Mouse (Mus musculus): ENCODE measurements around the gene Col27a1. TPM values are rescaled to one million over a fixed set of nuclear protein-coding genes. Genes with fewer than 3 reads are reported as not detected.

Gene Col27a1
- total and polyA plus RNA-seq, 3 experiments: 0.86 to 3.8 (median 1.8) TPM

GRCm38 (mm10) chr4:63203874-63204273 is 9.9 kb upstream of the Col27a1 start:
- Histone ChIP-seq H3K79me2 (replicated peaks; ENCODE audit: control insufficient read depth, insufficient read depth, low read length) (no peaks in the 10 kb centered on the region), H3K36me3 (ENCODE audit: control insufficient read depth, insufficient read depth, low read length) (no peaks in the 10 kb centered on the region), H3K4me3 (no peak overlapping the region), H3K9ac (ENCODE audit: low read depth, low read length) (no peak overlapping the region), H3K27ac (no peak overlapping the region), H3K4me1 (ENCODE audit: control insufficient read depth, insufficient read depth, low read length) (no peaks in the 10 kb centered on the region), H3K27me3 (ENCODE audit: control insufficient read depth, insufficient read depth, low read length) (no peaks in the 10 kb centered on the region)
- intact Hi-C loops (cut with DNase I): no loop called here
- WGBS: 85% methylated on average over 7 of the region's 7 CpGs
- TF ChIP-seq EP300 (IDR thresholded peaks at IDR 0.05; ENCODE audit: insufficient read depth, low read depth, low read length) (no peak), CTCF (IDR thresholded peaks at IDR 0.05) (no peak), POLR2A (IDR thresholded peaks at IDR 0.05; ENCODE audit: insufficient read depth, low read depth, low read length) (no peak)
- no peak for DNase-seq

DNA sequence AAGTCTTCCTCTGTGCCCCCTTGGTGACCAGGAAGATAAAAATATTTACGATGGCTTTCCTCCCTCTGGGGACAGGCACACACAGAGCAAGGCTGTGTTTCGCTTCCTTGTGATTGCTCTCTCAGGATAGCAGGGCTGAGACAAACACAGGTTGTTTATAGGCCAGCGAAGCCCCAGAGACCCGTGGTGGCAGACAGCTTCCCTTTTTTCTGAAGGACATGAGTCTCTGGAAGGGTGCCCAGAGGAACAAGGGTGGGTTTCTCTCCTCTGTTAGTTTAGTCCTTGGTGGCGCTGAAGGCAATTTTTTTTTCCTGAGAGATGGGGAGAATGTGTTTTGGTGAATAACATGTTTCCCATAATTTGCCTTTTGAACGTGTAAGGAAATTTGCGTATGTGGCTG is 8.2 kb upstream of the Col27a1 start:
- WGBS: 58% methylated on average over 7 of the region's 7 CpGs
- TF ChIP-seq POLR2A (IDR thresholded peaks at IDR 0.05; ENCODE audit: insufficient read depth, low read depth, low read length): no peak
- no peak for TF ChIP-seq EP300 (IDR thresholded peaks at IDR 0.05; ENCODE audit: insufficient read depth, low read depth, low read length)
- Histone ChIP-seq H3K79me2 (replicated peaks; ENCODE audit: control insufficient read depth, insufficient read depth, low read length) (no peaks in the 10 kb centered on the region), H3K9ac (ENCODE audit: low read depth, low read length) (no peak overlapping the region), H3K36me3 (ENCODE audit: control insufficient read depth, insufficient read depth, low read length) (no peaks in the 10 kb centered on the region), H3K4me1 (ENCODE audit: control insufficient read depth, insufficient read depth, low read length) (no peaks in the 10 kb centered on the region), H3K27me3 (ENCODE audit: control insufficient read depth, insufficient read depth, low read length) (no peaks in the 10 kb centered on the region), H3K27ac (no peak overlapping the region), H3K4me3 (no peak overlapping the region)
- intact Hi-C loops (cut with DNase I): no loop called here
- DNase-seq: no peak

DNA sequence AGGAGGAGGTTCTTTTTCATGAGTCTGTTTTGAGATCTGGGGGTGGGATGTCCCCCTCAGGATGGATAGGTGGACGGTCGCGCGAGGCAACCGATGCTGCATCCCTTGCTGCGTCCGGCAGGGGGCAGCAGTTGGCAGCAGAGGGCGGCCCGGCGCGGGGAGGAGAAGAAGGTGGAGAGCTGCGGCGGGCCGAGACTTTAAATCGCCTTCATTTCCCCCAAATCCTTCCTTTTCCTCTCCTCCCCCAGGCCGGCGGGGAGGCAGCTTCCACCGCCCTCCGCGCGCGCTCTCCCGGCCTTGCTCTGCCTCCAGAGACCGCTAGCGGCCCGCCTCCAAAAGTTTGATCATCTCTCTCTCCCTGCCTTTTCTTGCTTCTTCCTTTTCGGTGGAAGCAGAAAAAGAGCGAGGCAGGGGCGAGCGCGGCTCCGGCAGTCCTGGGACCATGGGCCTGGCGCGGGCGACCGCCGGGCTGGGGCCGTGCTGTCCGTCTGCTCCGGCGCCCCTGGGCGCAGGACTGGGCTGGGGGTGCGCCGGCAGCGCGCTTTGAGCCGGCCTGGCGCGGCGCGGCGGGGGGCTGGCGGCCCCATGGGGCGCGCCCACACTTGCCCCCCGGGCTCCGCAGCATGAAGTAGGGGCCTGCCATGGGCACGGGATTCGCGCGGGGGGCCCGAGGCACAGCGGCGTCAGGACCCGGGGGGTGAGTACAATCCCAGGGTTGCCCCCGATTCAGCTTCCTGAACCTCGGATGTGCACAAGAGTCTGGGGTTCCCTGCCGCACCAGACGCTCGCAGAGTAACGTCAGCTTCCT is 1.6 kb downstream of the Col27a1 start:
- Histone ChIP-seq H3K36me3 (ENCODE audit: control insufficient read depth, insufficient read depth, low read length) (no peaks in the 10 kb centered on the region), H3K79me2 (replicated peaks; ENCODE audit: control insufficient read depth, insufficient read depth, low read length) (no peaks in the 10 kb centered on the region), H3K27ac (peak overlapping the region; percentile 41; the same call in 1 of the 2 replicates), H3K27me3 (ENCODE audit: control insufficient read depth, insufficient read depth, low read length) (peaks cover 8% of the 10 kb centered on the region), H3K4me1 (ENCODE audit: control insufficient read depth, insufficient read depth, low read length) (peaks cover 4% of the 10 kb centered on the region), H3K9ac (ENCODE audit: low read depth, low read length) (peak overlapping the region; percentile 68), H3K4me3 (peak overlapping the region; percentile 72)
- DNase-seq: peak; percentile 84 to 90
- under 1% methylated on average over 68 of the region's 71 CpGs for WGBS
- TF ChIP-seq POLR2A (IDR thresholded peaks at IDR 0.05; ENCODE audit: insufficient read depth, low read depth, low read length) (no peak), EP300 (IDR thresholded peaks at IDR 0.05; ENCODE audit: insufficient read depth, low read depth, low read length) (0 out of 2 replicates have a peak, but pooled peaks have one; percentile 12), CTCF (IDR thresholded peaks at IDR 0.05) (peak; percentile 96)
- intact Hi-C loops (cut with DNase I): loop anchor here (1.0 to 2.0 kb wide), 3 partner anchors 63 to 104 kb away; no protein-coding TSS in a partner anchor

- no peaks in the 10 kb centered on the region for H3K79me2 ChIP-seq (replicated peaks; ENCODE audit: control insufficient read depth, insufficient read depth, low read length)
- WGBS: 9% methylated on average over 24 of the region's 24 CpGs
- H3K4me3 ChIP-seq: peak overlapping the region; percentile 72
- intact Hi-C loops (cut with DNase I): loop anchor here (1.0 to 2.0 kb wide), 3 partner anchors 63 to 103 kb away; no protein-coding TSS in a partner anchor
- H3K27ac ChIP-seq: peak overlapping the region; percentile 41; the same call in 1 of the 2 replicates
- peak; percentile 68 for TF ChIP-seq CTCF (IDR thresholded peaks at IDR 0.05)
- no peak for TF ChIP-seq EP300 (IDR thresholded peaks at IDR 0.05; ENCODE audit: insufficient read depth, low read depth, low read length)
- DNase-seq: peak; percentile 57 to 65
- peaks cover 8% of the 10 kb centered on the region for H3K27me3 ChIP-seq (ENCODE audit: control insufficient read depth, insufficient read depth, low read length)
- peaks cover 4% of the 10 kb centered on the region for H3K4me1 ChIP-seq (ENCODE audit: control insufficient read depth, insufficient read depth, low read length)
- H3K9ac ChIP-seq (ENCODE audit: low read depth, low read length): peak overlapping the region; percentile 68
- no peaks in the 10 kb centered on the region for H3K36me3 ChIP-seq (ENCODE audit: control insufficient read depth, insufficient read depth, low read length)
Measured at GRCm38 (mm10) chr4:63215993-63216531, 2.3 kb downstream of the Col27a1 start.

DNA sequence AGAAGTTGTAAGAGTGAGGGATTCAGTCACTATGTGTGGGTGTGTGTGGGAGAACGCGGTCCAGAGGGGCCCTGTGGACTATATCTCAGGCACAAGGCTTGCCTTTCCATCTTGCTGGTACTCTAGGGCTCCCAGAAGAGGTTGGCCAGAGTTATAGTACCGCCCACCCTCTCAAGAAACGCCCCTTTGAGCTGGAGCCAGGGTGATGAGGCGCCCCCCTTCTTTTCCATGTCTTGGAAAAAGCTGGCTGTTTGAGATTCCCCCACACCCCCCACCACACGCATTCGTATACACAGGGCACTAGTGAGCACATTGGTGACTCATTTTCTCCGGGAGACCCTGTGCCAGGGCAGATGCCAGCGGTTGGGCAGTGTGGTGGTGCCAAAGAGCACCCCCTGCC is 2.8 kb downstream of the Col27a1 start:
- H3K27me3 ChIP-seq (ENCODE audit: control insufficient read depth, insufficient read depth, low read length): peaks cover 8% of the 10 kb centered on the region
- peak in 1 of 2 experiments; percentile 45 for DNase-seq

DNA sequence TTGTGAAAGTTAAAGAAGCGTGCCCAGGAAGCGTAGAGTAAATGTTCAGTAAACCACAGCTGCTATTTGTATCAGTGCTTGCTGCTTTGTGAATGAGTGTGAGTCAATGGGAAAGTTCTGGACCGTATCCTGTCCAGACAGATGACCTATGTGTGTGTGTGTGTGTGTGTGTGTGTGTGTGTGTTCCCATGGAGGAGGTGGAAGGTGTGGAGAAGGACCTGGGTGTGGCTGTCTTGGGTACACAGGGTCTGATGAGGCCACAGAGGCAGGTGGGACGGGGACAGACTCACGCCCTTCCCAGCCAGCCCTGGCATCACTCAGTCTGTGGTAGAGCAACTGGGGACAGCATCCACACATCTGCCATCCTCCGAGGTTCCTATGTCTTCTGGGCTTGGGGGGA is 3.7 kb downstream of the Col27a1 start:
- Histone ChIP-seq H3K27me3 (ENCODE audit: control insufficient read depth, insufficient read depth, low read length) (peaks cover 8% of the 10 kb centered on the region), H3K4me1 (ENCODE audit: control insufficient read depth, insufficient read depth, low read length) (peaks cover 6% of the 10 kb centered on the region), H3K36me3 (ENCODE audit: control insufficient read depth, insufficient read depth, low read length) (no peaks in the 10 kb centered on the region), H3K9ac (ENCODE audit: low read depth, low read length) (no peak overlapping the region), H3K79me2 (replicated peaks; ENCODE audit: control insufficient read depth, insufficient read depth, low read length) (no peaks in the 10 kb centered on the region), H3K27ac (no peak overlapping the region), H3K4me3 (no peak overlapping the region)
- peak in 1 of 2 experiments; percentile 27 for DNase-seq
- 52% methylated on average over 6 of the region's 6 CpGs for WGBS
- intact Hi-C loops (cut with DNase I): no loop called here
- TF ChIP-seq CTCF (IDR thresholded peaks at IDR 0.05) (no peak), EP300 (IDR thresholded peaks at IDR 0.05; ENCODE audit: insufficient read depth, low read depth, low read length) (no peak), POLR2A (IDR thresholded peaks at IDR 0.05; ENCODE audit: insufficient read depth, low read depth, low read length) (no peak)

More for the DNA sequence above, 2.8 kb downstream of the Col27a1 start:
- Histone ChIP-seq H3K79me2 (replicated peaks; ENCODE audit: control insufficient read depth, insufficient read depth, low read length) (no peaks in the 10 kb centered on the region), H3K9ac (ENCODE audit: low read depth, low read length) (no peak overlapping the region), H3K27ac (no peak overlapping the region; the same call in 1 of the 2 replicates), H3K4me3 (no peak overlapping the region), H3K4me1 (ENCODE audit: control insufficient read depth, insufficient read depth, low read length) (peaks cover 4% of the 10 kb centered on the region), H3K36me3 (ENCODE audit: control insufficient read depth, insufficient read depth, low read length) (no peaks in the 10 kb centered on the region)
- no peak for TF ChIP-seq EP300 (IDR thresholded peaks at IDR 0.05; ENCODE audit: insufficient read depth, low read depth, low read length)
- no peak for TF ChIP-seq POLR2A (IDR thresholded peaks at IDR 0.05; ENCODE audit: insufficient read depth, low read depth, low read length)
- no peak for TF ChIP-seq CTCF (IDR thresholded peaks at IDR 0.05)
- WGBS: 43% methylated on average over 9 of the region's 9 CpGs
- intact Hi-C loops (cut with DNase I): no loop called here
